Mouse (Mus musculus): ENCODE measurements around the gene Dnttip2. TPM values are rescaled to one million over a fixed set of nuclear protein-coding genes. Genes with fewer than 3 reads are reported as not detected.

Dnttip2 gene
- polyA plus RNA-seq (2012; rRNA removed) = 3.8 and 5.1 TPM in 2 replicates

DNA sequence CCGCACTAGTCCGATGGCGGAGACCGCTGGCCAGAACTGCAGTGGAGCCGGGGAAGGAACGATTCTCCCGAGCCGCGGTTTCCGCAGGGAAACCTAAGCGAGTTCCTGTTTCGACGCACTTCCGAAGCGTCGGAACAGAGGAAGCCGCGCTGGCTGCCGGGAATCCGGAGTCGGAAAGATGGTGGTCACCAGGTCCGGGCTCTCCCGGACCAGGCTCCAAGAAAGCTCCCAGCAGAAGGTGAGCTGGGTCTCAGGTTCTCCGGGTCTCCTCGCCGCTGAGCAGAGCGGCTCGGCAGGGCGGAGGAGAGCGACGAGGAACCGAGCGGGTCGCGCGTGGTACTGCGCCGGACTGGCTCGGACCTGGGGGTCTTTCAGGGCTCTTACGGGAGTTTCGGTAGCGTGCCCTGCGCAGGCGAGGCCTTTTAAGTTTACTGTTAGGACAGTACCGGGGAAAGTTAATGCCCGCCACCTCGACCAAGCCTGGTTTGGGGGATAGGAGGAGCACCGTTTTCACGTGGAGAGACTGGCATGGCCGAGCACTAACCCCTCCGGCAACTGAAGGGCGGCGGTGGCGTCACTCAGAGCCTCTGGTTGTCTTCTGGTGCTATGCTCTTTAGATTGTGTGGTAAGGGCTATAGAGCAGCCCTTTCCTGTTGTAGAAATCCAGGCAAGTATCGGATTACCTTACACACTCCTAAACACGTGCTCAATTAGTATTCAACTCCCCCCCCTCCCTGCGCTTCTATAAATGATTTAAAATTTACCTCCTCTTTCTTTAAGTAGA, at the start of gene Dnttip2:
Gene Dnttip2 (plus strand): TSS at position 148 of the 784 bp plus-strand sequence.

GRCm38 (mm10) chr3:122245215-122245877, 28.8 kb upstream of the Dnttip2 start, which contains the start of gene Gclm:
Gene Gclm (plus strand): TSS chr3:122245557.

GRCm38 (mm10) chr3:122293954-122294850, 20.0 kb downstream of the Dnttip2 start, which contains the start of gene Bcar3:
Gene Bcar3 (plus strand): TSS chr3:122294136.

Other genes with a start within 250 kb of the Dnttip2 start
- 0.35 and 0.46 TPM in 2 replicates for gene Abca4, start 229.9 kb upstream of the Dnttip2 start, polyA plus RNA-seq (2012; rRNA removed)
- 217 and 229 TPM in 2 replicates for gene Gclm, start 28.8 kb upstream of the Dnttip2 start, polyA plus RNA-seq (2012; rRNA removed)
- 64.1 and 71.7 TPM in 2 replicates for gene Bcar3, start 19.7 kb downstream of the Dnttip2 start, polyA plus RNA-seq (2012; rRNA removed)